Mouse (Mus musculus) CD4-positive, CD25-positive, alpha-beta regulatory T cell, adult 2 months (primary cell): Measurements from ENCODE around the gene Olfr889.
"Not testable (repeated sequence)": the region's sequence is repeated elsewhere in the genome, so short reads cannot be mapped to it uniquely, and the experiment has no call there.

Source experiments
- DNase-seq: peaks from one replicate; pipeline ENCODE4 v3.0.0-alpha.2; 2012; ENCODE audit warnings: low read depth, low spot score

Olfr889 gene

GRCm38 (mm10) chr9:38114898-38115297 lies at the start of gene Olfr889:
Olfr889 (plus strand) TSS chr9:38115198.
- DNase-seq = no peak

- DNase-seq = no peak
Measured at GRCm38 (mm10) chr9:38083772-38084171, 31.2 kb upstream of the Olfr889 start, which contains the start of gene Olfr887. Olfr887 (plus strand) TSS chr9:38084072.

GRCm38 (mm10) chr9:38107828-38108227 lies 7.2 kb upstream of the Olfr889 start, which contains the start of gene Olfr888:
Olfr888 (plus strand) TSS chr9:38108128.
- DNase-seq = no peak

GRCm38 (mm10) chr9:38142217-38142616 lies 27.2 kb downstream of the Olfr889 start, which contains the start of gene Olfr890:
Olfr890 (plus strand) TSS chr9:38142517.
- no peak for DNase-seq

- DNase-seq = not testable (repeated sequence)
Measured at GRCm38 (mm10) chr9:38168341-38168740, 53.3 kb downstream of the Olfr889 start.
